Comparison of ENCODE assay signal across 9 mouse cellular contexts in genomic region chr2:21267149-21267761, GRCm38 (mm10).
A peak's percentile ranks its signal among the peaks of the same experiment; 100 is the strongest.
DNase-seq lines count a peak whose midpoint lies in the region; ATAC-seq lines count a peak whose summit lies in the region.
"Had no signal": no experiment of that assay in that cellular context is flagged by ENCODE, and none has a peak within 500 bp of the region (broad histone marks: within the 10 kb centered on the region; RNA-seq: fewer than 3 reads in every experiment).

No protein-coding gene starts in this region.

- no peak overlapping the region for H3K4me3 ChIP-seq in kidney, embryonic 15.5 days (replicated peaks)
- peak overlapping the region; percentile 15 for H3K4me3 ChIP-seq in forebrain, embryonic 12.5 days (replicated peaks)
- no peak overlapping the region for H3K4me3 ChIP-seq in limb, embryonic 12.5 days (replicated peaks)
- no peak overlapping the region for H3K4me3 ChIP-seq in neural tube, embryonic 15.5 days (replicated peaks)

- no peak for DNase-seq in kidney, postnatal 36 days
- DNase-seq in right cerebral cortex, postnatal 10 days (ENCODE audit: low spot score in 2 of 2) = no peak
- no peak for DNase-seq in urinary bladder, postnatal 14 days (ENCODE audit: low spot score)
- no peak for DNase-seq in cerebellum, adult 8-10 months
- DNase-seq: cerebellum, adult 9-10 months had no signal

- 27% methylated on average over 6 of the region's 6 CpGs for WGBS in kidney, embryonic 15.5 days
- 7% methylated on average over 6 of the region's 6 CpGs for WGBS in forebrain, embryonic 12.5 days
- WGBS in limb, embryonic 12.5 days = 12% methylated on average over 6 of the region's 6 CpGs
- WGBS in neural tube, embryonic 15.5 days = 20% methylated on average over 6 of the region's 6 CpGs

- H3K27ac ChIP-seq in kidney, embryonic 15.5 days = no peak overlapping the region
- peak overlapping the region; percentile 86 for H3K27ac ChIP-seq in forebrain, embryonic 12.5 days
- H3K27ac ChIP-seq in limb, embryonic 12.5 days = 0 out of 2 replicates have a peak overlapping the region, but pooled peaks have one; percentile 26
- H3K27ac ChIP-seq in neural tube, embryonic 15.5 days (replicated peaks) = no peak overlapping the region

- no peak overlapping the region for H3K9ac ChIP-seq in kidney, embryonic 15.5 days
- H3K9ac ChIP-seq in forebrain, embryonic 12.5 days = no peak overlapping the region
- H3K9ac ChIP-seq in limb, embryonic 12.5 days (replicated peaks) = no peak overlapping the region
- H3K9ac ChIP-seq in neural tube, embryonic 15.5 days (replicated peaks) = no peak overlapping the region

- peak overlapping the region; percentile 37 for H3K4me2 ChIP-seq in kidney, embryonic 15.5 days
- peak overlapping the region; percentile 40 for H3K4me2 ChIP-seq in forebrain, embryonic 12.5 days
- peak overlapping the region; percentile 41 for H3K4me2 ChIP-seq in limb, embryonic 12.5 days
- H3K4me2 ChIP-seq in neural tube, embryonic 15.5 days = peak overlapping the region; percentile 36

- H3K4me1 ChIP-seq in kidney, embryonic 15.5 days = peaks cover 3% of the 10 kb centered on the region; the same call in 1 of the 2 replicates
- H3K4me1 ChIP-seq in forebrain, embryonic 12.5 days = peaks cover 20% of the 10 kb centered on the region
- H3K4me1 ChIP-seq in limb, embryonic 12.5 days (replicated peaks) = peaks cover 11% of the 10 kb centered on the region
- H3K4me1 ChIP-seq in neural tube, embryonic 15.5 days = peaks cover 13% of the 10 kb centered on the region

- peak; percentile 55 for ATAC-seq in kidney, embryonic 15.5 days (replicated peaks; ENCODE audit: low FRiP score)
- peak; percentile 78 for ATAC-seq in forebrain, embryonic 12.5 days (ENCODE audit: low FRiP score)
- ATAC-seq in limb, embryonic 12.5 days (ENCODE audit: insufficient number of reproducible peaks, insufficient read depth, low FRiP score, low TSS enrichment, low read depth) = no peak
- no peak for ATAC-seq in neural tube, embryonic 15.5 days (ENCODE audit: low FRiP score)

- H3K27me3 ChIP-seq in kidney, embryonic 15.5 days = no peaks in the 10 kb centered on the region
- no peaks in the 10 kb centered on the region for H3K27me3 ChIP-seq in forebrain, embryonic 12.5 days
- H3K27me3 ChIP-seq in limb, embryonic 12.5 days = no peaks in the 10 kb centered on the region
- H3K27me3 ChIP-seq in neural tube, embryonic 15.5 days (replicated peaks) = no peaks in the 10 kb centered on the region

- no peaks in the 10 kb centered on the region for H3K9me3 ChIP-seq in kidney, embryonic 15.5 days (replicated peaks)
- H3K9me3 ChIP-seq in forebrain, embryonic 12.5 days = no peaks in the 10 kb centered on the region
- H3K9me3 ChIP-seq in limb, embryonic 12.5 days = no peaks in the 10 kb centered on the region
- H3K9me3 ChIP-seq in neural tube, embryonic 15.5 days (replicated peaks) = no peaks in the 10 kb centered on the region

- no peaks in the 10 kb centered on the region for H3K36me3 ChIP-seq in kidney, embryonic 15.5 days
- H3K36me3 ChIP-seq in forebrain, embryonic 12.5 days (replicated peaks) = no peaks in the 10 kb centered on the region
- H3K36me3 ChIP-seq in limb, embryonic 12.5 days = no peaks in the 10 kb centered on the region
- no peaks in the 10 kb centered on the region for H3K36me3 ChIP-seq in neural tube, embryonic 15.5 days

Comparison
In these comparisons a context has a peak if more than half of its experiments do, and no peak if none do; other contexts are left out.
1. ATAC-seq: peak in kidney, embryonic 15.5 days (single experiment) and forebrain, embryonic 12.5 days (single experiment); none in limb, embryonic 12.5 days (single experiment) and neural tube, embryonic 15.5 days (single experiment).
2. H3K27ac ChIP-seq: peak in forebrain, embryonic 12.5 days (single experiment) and limb, embryonic 12.5 days (single experiment); none in kidney, embryonic 15.5 days (single experiment) and neural tube, embryonic 15.5 days (single experiment).
3. Peak in every context shown above with its lines, with median percentiles within 50 percentile points of each other: H3K4me2 ChIP-seq.